Mouse (Mus musculus) layer of hippocampus, postnatal 14 days (tissue): ENCODE measurements around the gene Cftr. TPM values are rescaled to one million over a fixed set of nuclear protein-coding genes. Genes with fewer than 3 reads are reported as not detected.

Source experiments
- DNase-seq, 2 experiments: peaks; one replicate each; pipeline ENCODE4 v3.0.0; 2021 to 2022; ENCODE audit warnings: low spot score in 2 of 2, mixed read lengths in 1 of 2
- total RNA-seq, 2 experiments: library from RNA; stranded (reverse); gene quantifications; 2 replicates each; pipeline ENCODE4 v1.2.3; 2021

Cftr gene
- total RNA-seq, 2 experiments from 2014 or later: 0.35 to 0.50 TPM

DNA sequence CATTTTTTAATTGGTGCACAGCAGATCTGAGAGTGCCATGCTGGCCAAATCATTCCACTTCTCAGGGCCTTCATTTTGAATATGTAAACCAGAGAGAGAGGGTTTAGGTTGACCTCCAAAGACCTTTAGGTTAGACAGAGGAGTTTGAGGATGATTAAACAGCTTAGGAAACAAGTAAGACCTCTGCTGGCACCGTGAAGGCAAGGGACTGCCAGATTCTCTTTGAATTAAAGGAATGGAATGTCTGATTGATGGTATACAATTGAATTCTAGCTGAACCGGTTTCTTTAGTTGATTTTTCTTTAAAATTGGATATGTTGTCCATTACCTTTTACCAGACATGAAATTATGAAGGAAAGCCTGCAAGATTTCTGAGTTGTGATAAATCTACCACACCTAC, 140.5 kb downstream of the Cftr start:
- DNase-seq: no peak

DNA sequence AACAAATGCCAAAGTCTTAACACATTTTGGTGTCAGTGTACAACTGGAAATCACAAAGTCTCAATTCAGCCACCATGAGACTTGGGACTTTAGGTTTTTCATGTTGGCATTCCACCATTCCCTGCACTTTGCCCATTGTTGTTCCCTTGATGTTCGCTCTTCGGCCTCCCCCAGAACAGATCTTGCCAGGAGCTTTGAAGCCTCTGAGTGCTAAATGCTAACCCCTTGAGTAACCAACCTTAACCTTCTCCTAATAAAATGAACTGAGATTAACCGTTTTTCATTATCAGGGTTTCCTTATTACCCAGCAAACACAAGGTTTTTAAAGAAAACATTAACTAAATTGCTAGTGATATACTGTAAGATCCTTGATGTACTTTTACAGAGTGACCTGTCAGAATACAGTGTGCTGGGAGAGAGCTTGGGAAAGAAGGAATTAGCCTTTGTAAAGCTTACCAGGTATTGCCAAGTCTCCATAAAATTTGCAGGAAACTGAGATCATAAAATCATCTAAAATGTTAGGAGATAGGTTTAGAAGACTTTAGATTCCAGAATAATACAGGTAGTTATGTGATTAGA, 144.0 kb downstream of the Cftr start:
- DNase-seq: no peak

DNA sequence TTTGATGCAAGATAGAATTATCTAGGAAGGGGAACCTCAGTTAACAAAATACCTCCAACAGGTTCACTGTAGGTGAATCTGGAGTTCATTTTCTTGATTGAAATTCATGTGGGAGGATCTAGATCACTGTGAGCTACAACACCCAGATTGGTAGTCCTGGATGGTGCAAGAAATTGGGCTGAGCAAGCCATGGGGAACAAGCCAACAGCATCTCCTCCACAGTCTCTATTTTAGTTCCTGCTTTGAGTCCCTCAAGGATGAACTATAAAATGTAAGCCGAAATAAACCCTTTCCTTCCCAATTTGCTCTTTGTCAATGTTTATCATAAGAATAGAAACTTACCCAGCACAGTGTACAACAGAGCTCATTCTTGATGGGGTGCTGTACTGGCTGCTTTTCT, 152.5 kb downstream of the Cftr start:
- DNase-seq: no peak

DNA sequence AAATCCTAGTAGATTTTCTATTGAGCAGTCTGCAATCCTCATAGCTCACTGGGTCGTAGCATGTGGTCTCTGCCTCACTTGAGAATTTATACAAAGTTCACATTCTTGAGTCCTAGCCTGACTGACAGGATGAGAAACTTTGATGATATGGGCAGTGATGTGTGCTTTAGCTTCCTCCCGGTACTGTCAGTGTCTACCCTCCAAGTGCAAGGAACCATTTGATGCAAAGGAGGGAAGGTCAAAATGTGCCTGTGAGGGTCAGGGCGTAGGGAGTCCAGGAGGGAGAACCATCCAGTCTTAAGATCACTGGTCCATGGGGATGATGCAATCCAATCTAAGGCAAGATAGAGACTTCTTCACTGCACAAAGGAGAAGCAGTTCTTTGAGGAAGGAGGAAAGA, 164.9 kb downstream of the Cftr start:
- DNase-seq: no peak

DNA sequence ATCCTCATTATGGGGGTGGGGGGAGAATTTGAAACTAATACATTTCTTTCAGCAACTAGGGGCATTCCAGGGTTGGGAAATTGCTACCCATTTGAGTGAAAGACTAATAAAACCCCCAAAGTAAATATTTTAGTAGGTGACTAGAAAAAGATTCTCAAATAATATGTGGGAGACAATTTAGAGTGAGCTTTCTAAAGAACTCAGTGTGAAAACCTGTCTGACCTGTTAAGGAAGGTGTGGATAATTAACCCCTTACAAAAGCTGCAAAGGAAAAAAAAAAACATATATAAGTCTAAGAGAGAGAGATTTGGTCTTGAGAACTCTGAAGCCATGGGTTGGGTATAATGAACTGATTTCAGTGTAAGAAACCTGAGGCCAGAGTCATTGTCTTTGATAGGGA, 167.8 kb downstream of the Cftr start:
- DNase-seq: no peak

DNA sequence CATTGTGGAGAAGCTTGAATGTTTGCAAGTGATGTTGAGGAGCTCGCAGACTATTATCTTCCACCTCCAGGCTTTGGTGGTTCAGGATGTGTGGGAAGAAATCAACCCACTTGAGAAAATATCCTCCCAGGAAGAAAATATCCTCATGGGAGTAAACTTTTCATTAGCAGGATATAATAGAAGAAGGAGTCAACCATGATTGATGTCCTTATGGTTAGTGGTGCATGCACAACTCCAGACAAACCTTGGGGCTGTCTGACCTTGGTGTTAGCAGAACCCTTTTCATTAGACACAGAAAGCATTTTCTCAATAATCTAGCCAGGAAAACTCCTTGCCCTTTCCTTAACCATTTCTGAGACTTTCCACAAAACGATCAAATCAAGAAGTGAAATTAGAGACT, 173.8 kb downstream of the Cftr start:
- no peak for DNase-seq

DNA sequence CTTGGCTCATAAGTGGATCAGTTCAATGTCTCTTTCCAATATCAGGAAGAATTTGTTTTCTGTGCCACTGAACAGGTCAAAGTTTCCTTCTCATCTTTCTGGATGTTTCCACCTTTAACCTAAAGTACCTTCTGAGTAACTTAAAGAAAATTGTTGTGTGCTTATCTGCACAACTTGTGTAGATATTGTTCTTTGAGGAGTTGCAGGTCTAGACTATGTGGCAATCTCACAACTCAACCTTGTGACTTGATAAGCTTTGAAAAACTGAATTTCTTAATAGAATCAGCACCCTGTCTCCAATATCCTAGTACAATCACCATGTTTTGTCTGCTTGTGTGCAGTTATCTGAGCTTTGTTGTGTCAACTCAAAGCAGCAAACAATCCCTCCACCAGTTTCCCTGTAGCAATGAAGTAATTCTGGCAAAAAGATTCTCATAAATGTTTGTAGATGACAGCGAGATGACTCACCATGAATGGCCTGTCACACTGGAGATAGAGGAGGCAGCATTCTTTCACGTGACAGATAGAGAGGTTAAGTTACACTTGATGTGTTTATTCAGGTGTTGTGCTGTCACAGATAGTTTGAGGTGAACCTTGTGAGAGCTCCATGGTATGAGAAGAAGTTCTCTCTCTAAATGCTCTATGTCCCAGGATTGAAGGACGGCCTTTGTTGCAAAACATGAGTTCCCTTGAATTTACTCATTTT, 178.8 kb downstream of the Cftr start:
- no peak for DNase-seq

DNA sequence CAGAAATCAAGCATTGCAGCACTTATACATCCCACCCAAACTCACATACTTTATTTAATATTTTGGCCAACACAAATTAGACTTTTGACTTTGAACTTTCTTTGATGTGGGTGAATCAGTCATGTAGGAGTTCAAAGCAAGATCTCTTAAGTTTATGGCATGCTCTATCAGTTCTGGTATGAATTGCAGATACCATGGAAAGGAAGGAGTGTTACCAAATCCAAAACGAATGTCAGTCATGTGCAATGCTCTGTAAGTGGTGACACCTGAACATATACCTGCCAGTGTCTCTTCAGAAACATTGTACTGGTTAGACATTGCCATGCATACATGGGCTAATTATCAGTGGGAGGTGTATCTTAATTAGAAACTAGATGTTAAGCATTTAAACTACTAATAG, 189.7 kb downstream of the Cftr start:
- no peak for DNase-seq

DNA sequence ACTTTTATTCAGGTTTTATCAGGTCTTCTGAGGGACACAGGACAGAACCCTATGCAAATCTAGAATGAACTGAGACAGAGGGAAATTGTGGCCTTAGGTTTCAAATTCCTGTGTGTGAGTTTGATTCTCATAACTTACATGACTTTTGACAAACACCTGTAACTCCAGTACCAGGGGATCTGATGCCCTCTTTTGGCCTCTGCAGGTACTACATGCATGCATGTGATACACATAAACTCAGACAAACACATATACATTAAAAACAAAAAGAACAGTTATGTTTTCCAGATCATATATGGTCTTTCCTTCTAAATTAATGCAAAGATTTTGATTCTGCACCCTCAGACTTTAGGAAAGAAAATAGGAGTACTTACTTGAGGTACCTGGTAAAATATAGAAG, 190.5 kb downstream of the Cftr start:
- DNase-seq: no peak

DNA sequence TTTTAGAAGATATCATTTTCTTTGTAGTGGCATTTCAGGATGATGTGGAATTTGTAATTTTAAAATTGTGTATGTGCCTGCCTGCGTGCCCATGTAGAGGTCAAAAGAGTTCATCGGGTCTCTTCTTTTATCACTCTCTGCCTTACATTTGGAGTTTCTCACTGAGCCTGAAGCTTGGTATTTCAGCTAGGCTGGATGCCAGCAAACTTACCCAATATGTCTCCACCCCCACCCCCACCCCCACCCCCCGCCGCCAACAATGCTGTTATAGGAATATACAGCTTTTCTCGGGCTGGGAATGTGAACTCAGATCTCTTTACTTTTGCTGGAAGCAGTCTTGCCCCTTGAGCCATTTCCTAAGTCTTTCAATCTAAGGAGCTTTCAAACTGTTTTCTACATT, 191.7 kb downstream of the Cftr start:
- DNase-seq: no peak

DNA sequence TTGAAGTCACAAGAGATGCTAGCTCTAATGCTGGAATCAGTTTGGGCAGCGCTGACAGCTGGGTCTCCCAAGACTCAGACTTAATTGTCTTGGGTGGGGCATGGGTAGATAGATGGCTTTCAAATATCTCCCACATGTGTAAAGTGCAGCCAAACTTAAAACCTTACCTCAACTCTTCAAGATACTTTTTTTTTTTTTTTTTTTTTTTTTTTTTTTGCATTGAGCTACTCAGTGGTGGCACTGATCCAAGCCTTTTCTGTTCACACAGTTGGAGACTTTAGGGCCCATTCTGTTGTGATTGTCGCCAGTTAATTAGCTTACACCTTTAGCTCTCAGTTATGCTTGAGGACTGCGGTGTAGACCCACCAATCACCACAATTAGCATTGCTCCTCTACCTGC, 198.6 kb downstream of the Cftr start:
- no peak for DNase-seq

DNA sequence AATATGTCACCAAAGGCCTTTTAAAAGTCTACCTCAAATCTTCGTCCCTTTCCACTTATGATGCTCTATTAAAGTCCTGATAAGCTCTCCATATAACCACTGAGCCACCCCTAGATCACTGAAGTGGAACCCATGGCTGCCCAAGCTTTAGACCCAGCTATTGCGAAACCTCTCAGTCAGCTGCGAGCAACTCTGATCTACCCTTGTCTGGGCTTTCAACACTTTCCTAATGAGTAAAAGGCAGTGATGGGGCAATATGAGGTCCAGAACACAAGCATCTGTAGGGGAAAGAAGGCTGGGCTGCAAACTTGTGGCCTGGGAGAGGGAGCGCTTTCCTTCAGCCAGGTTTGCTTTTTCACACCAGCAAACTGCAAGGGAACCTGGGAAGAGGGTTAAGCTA, 199.2 kb downstream of the Cftr start:
- DNase-seq: no peak

Other genes with a start within 250 kb of the Cftr start
- gene Wnt2, start 140.1 kb upstream of the Cftr start, total RNA-seq: 1 to 10 TPM; 6.0 to 7.0 TPM
- gene Asz1, start 61.6 kb upstream of the Cftr start, total RNA-seq: not detected